Mouse (Mus musculus) embryonic facial prominence, embryonic 11.5 days (tissue): Measurements from ENCODE around the gene Mlx. TPM values are rescaled to one million over a fixed set of nuclear protein-coding genes. Genes with fewer than 3 reads are reported as not detected.
"Not testable (repeated sequence)": the region's sequence is repeated elsewhere in the genome, so short reads cannot be mapped to it uniquely, and the experiment has no call there.

ENCODE experiments used
- ATAC-seq: fragments of 200-750 bp; cut with Nextera tagmentation; replicated peaks from 2 replicates; pipeline ENCODE4 v1.8.0; 2017; ENCODE audit warnings: low read depth; ENCODE audit not compliant: insufficient number of reproducible peaks, low FRiP score, low TSS enrichment
- DNase-seq: peaks from one replicate; pipeline ENCODE4 v3.0.0-alpha.2; 2015; ENCODE audit warnings: low spot score
- H3K27ac ChIP-seq: fragments of 300-500 bp; sonication (generic); replicated peaks from 2 replicates; pipeline ENCODE4 v1.5.1; 2014; ENCODE audit warnings: mild to moderate bottlenecking, low read depth, low read length, control low read depth
- H3K27me3 ChIP-seq: fragments of 300-500 bp; sonication (generic); 2 replicates; pipeline ENCODE4 v1.6.1; 2014; ENCODE audit warnings: mild to moderate bottlenecking, low read length, moderate library complexity, mixed read lengths; ENCODE audit not compliant: control insufficient read depth, insufficient read depth
- H3K36me3 ChIP-seq: fragments of 300-500 bp; sonication (generic); replicated peaks from 2 replicates; pipeline ENCODE4 v1.6.1; 2014; ENCODE audit warnings: low read depth, mild to moderate bottlenecking, low read length, moderate library complexity, mixed read lengths; ENCODE audit not compliant: control insufficient read depth, insufficient read depth
- H3K4me1 ChIP-seq: fragments of 300-500 bp; sonication (generic); 2 replicates; pipeline ENCODE4 v1.6.1; 2014; ENCODE audit warnings: low read length, mixed read lengths; ENCODE audit not compliant: control insufficient read depth, insufficient read depth
- H3K4me2 ChIP-seq: fragments of 300-500 bp; sonication (generic); 2 replicates; pipeline ENCODE4 v1.6.1; 2014; ENCODE audit warnings: low read depth, mild to moderate bottlenecking, control low read depth, low read length, moderate library complexity
- H3K4me3 ChIP-seq: fragments of 300-500 bp; sonication (generic); 2 replicates; pipeline ENCODE4 v1.5.1; 2014; ENCODE audit warnings: low read depth, low read length, control low read depth
- H3K9ac ChIP-seq: fragments of 300-500 bp; sonication (generic); replicated peaks from 2 replicates; pipeline ENCODE4 v1.6.1; 2014; ENCODE audit warnings: mild to moderate bottlenecking, control low read depth, low read length
- H3K9me3 ChIP-seq: fragments of 300-500 bp; sonication (generic); replicated peaks from 2 replicates; pipeline ENCODE4 v1.6.1; 2016; ENCODE audit warnings: mild to moderate bottlenecking, low read length, inconsistent platforms, mixed read lengths; ENCODE audit not compliant: control insufficient read depth
- WGBS: fragments of 180-500 bp; shearing (Covaris S2); extraction: QIAGEN DNeasy Blood & Tissue Kit; methylation state at CpG from one replicate; pipeline ENCODE4 v1.1.7; 2014; 5-methylcytosine and 5-hydroxymethylcytosine counted together
- polyA plus RNA-seq: library from polyadenylated mRNA; unstranded; fragments of >200 nt; fragmentation: Nextera tagmentation; extraction: Ambion mirVana; gene quantifications from 2 replicates; pipeline ENCODE4 v1.2.1, GENCODE M21; 2014

Mlx gene
- polyA plus RNA-seq, 1 experiment from 2014 or later = 47.9 TPM

DNA sequence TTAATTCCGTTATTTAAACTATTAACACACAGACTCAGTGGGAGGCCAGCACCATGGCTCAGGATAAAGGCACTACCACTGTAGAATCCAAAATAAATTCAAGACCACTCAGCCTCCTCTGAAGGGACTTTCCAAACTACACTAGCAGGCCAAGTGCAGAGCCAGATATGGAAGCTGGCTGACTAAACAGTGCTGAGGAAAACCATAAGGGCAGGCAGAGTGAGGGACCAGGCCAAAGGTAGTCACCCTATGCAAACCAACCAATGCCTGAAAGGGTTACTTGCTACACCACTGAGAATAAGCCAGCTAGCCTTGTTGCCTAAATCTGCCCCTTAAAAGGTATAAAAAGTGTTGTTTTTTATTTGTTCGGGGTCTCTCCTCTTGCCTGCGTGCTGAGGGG is 25.1 kb downstream of the Mlx start:
- no peak overlapping the region for H3K4me3 ChIP-seq
- 93% methylated on average over 3 of the region's 3 CpGs for WGBS
- H3K36me3 ChIP-seq = no peaks in the 10 kb centered on the region
- ATAC-seq = no peak
- H3K4me2 ChIP-seq = no peak overlapping the region
- no peak overlapping the region for H3K9ac ChIP-seq
- no peaks in the 10 kb centered on the region for H3K27me3 ChIP-seq
- no peak overlapping the region for H3K27ac ChIP-seq
- DNase-seq = no peak
- no peaks in the 10 kb centered on the region for H3K9me3 ChIP-seq
- no peaks in the 10 kb centered on the region for H3K4me1 ChIP-seq

DNA sequence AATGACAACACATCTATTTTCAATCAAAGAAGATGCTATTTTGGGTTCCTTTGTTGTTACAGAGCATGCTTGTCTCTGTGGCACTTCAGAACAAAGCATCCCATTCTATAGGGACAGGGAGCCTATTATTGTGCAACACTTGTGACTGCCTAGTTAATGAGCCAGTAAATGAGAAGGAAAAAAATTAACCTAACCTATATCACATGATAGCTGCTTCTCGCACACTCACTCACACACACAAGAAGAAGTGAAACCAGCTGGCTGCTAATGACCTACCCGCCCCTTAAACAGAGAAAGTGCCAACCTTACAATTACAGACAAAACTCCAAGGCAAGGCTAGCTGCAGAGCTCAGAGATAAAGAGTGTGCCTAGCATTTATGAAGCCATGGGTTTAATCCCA is 28.5 kb downstream of the Mlx start:
- DNase-seq (no peak), ATAC-seq (no peak)
- Histone ChIP-seq H3K4me3 (no peak overlapping the region), H3K9me3 (no peaks in the 10 kb centered on the region), H3K36me3 (no peaks in the 10 kb centered on the region), H3K27me3 (no peaks in the 10 kb centered on the region), H3K4me2 (no peak overlapping the region), H3K4me1 (peaks cover 8% of the 10 kb centered on the region), H3K9ac (no peak overlapping the region), H3K27ac (no peak overlapping the region)
- WGBS = 68% methylated on average over 2 of the region's 2 CpGs

DNA sequence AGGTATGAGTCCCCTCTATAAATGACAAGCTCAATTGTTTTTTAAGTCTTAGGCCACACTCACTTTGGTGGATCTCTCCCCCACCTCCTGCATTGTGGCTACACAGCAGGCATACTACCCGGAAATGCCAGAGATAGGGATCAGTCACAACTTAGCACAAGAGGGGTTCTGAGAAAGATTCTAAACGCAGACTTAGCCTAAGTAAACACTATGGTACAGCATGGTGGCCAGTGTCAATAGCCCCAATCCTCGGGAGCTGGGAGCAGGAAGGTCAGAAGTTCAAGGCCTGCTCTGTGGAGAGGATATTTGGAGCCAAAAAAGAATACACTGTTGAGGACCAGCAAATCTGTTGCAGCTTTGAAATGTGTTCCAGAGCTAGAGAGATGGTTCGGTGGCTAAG is 31.0 kb downstream of the Mlx start:
- Histone ChIP-seq H3K27ac (no peak overlapping the region), H3K27me3 (no peaks in the 10 kb centered on the region), H3K4me2 (peak overlapping the region; percentile 88), H3K9ac (peak overlapping the region; percentile 82; the same call in 1 of the 2 replicates), H3K36me3 (no peaks in the 10 kb centered on the region; the same call in 1 of the 2 replicates), H3K9me3 (no peaks in the 10 kb centered on the region), H3K4me3 (peak overlapping the region; percentile 73; the same call in 1 of the 2 replicates), H3K4me1 (peaks cover 10% of the 10 kb centered on the region)
- no peak for DNase-seq
- 31% methylated on average over 4 of the region's 4 CpGs for WGBS
- no peak for ATAC-seq

DNA sequence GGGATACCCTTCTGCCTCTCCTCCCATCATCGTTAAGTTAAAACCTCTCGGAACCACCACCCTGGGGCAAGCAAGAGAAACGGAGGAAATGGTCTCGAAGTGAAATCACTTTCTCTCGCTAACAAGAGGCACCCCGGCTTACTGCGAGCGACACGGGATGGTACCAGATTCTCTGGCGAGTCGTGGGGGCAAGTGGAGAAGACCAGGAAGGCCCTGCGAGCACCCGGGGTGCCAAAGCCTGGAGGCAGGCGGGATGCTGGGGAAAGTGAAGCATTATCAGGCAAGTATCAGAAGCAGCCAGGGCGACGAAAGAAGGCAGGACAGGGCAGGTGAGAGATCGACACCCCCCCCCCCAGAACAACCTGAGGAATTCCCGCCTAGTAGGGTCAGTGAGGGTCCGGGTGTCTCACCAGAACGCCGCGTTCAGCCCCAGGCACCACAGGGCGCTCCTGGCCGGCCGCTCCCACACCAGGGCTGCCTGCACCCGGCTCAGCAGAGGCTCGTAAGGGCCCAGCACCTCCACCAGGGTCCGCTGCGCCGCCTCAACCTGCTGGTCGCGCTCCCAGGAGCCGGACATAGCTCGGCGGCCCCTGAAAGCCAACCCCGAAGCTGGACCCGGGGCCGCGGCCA is 32.2 kb downstream of the Mlx start:
- peak overlapping the region; percentile 88 for H3K4me2 ChIP-seq
- peaks cover 10% of the 10 kb centered on the region for H3K4me1 ChIP-seq
- peak overlapping the region; percentile 1 for H3K27ac ChIP-seq
- DNase-seq = no peak
- H3K36me3 ChIP-seq = no peaks in the 10 kb centered on the region; the same call in 1 of the 2 replicates
- peak overlapping the region; percentile 73 for H3K4me3 ChIP-seq
- H3K27me3 ChIP-seq = no peaks in the 10 kb centered on the region
- H3K9ac ChIP-seq = peak overlapping the region; percentile 82
- ATAC-seq = peak; percentile 74
- under 1% methylated on average over 38 of the region's 39 CpGs for WGBS
- H3K9me3 ChIP-seq = no peaks in the 10 kb centered on the region

DNA sequence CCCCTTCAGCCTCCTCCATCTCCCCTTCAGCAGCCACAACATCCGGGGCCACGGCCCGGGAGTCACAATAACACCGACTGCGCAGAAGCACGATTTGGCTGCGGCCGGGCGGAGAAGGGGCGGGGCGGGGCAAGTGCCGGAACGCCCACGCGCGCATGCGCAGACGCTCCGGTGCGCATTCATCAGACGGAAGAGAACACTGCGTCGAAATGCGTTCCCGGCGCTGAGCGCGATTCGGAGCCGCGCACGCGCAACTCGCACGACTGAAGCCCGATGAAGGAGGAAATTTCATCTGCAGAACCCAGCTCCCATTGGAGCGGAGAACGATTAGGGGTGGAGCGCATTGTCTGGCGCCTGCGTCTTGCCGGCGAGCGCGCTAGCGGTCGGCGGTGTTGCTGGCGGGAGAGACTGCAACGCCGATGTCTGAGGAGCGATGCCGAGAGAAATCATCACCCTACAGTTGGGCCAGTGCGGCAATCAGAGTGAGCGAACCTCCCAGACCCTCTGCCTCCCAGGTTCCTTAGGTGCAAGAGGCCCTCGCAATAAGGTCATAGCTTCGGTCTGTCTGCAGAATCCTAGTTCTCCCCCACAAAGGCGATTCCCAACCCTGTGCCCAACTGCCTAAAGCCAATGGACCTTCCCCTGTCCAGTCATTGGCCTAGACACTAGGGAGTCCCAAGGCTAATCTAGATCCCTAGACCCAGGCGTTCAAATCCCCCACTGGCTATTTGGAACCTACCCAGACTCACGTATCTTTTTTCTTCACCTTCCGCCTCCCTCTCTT is 32.9 kb downstream of the Mlx start, which contains the start of the genes Retreg3 and Tubg1:
TSS of gene Retreg3 (minus strand) at position 133 of the 784 bp plus-strand sequence.
TSS of gene Tubg1 (plus strand) at position 178 of the 784 bp plus-strand sequence.
- Histone ChIP-seq H3K4me3 (peak within 1 kb of the TSS; percentile 73), H3K9me3 (no peaks in the 10 kb centered on the region), H3K4me1 (peaks cover 10% of the 10 kb centered on the region), H3K27me3 (no peaks in the 10 kb centered on the region), H3K36me3 (no peaks in the 10 kb centered on the region; the same call in 1 of the 2 replicates), H3K9ac (peak within 1 kb of the TSS; percentile 86), H3K4me2 (peak within 1 kb of the TSS; percentile 92), H3K27ac (peak within 1 kb of the TSS; percentile 87)
- ATAC-seq = peak; percentile 88
- DNase-seq = peak; percentile 100
- under 1% methylated on average over 61 of the region's 61 CpGs for WGBS

DNA sequence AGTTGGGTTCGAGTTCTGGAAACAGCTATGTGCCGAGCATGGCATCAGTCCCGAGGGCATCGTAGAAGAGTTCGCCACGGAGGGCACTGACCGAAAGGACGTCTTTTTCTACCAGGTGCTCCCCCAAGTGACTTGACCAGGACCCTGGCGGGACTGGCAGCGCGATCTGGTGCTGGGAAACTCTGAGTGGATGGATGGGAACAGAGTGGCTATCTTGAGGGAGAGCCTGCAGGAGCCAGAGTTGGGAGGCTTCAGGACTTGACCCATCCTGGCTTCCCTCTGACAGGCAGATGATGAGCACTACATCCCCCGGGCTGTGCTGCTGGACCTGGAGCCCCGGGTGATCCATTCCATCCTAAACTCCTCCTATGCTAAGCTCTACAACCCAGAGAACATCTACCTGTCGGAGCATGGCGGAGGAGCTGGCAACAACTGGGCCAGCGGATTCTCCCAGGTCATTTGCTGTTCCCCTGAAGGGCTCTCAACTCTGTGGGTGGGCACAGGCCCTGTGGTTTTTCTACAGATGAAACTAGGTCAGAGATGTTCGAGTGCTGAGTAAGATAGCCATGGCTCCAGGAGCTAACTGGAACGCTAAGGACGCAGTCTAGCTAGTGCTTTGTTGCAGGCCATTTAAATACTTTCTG is 33.6 kb downstream of the Mlx start:
- no peaks in the 10 kb centered on the region; the same call in 1 of the 2 replicates for H3K36me3 ChIP-seq

DNA sequence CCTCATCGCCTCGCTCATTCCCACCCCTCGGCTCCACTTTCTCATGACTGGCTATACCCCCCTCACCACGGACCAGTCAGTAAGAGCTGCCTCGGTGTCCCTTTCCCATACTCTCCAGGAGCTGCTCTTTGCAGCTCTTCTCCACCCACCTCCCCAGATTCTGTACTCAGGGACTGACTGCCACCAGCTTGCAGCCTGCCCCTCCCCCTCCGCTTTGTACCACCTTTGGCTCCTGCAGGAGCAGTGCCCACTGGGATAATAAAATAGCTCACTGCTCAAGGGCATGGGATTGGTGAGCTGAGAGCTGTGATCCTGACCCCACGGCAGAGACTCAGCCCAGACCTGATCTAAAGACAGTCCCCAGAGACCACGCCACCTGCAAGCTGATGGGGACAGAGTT is 37.4 kb downstream of the Mlx start:
- not testable (repeated sequence) for ATAC-seq, H3K4me3 ChIP-seq, H3K27ac ChIP-seq, H3K9ac ChIP-seq, H3K4me1 ChIP-seq, H3K4me2 ChIP-seq, DNase-seq, H3K27me3 ChIP-seq, H3K36me3 ChIP-seq, H3K9me3 ChIP-seq
- 95% methylated on average over 8 of the region's 8 CpGs for WGBS

More for the DNA sequence above, 33.6 kb downstream of the Mlx start:
- no peak for DNase-seq
- Histone ChIP-seq H3K27ac (peak overlapping the region; percentile 87), H3K4me2 (peak overlapping the region; percentile 92), H3K4me3 (peak overlapping the region; percentile 73), H3K9ac (peak overlapping the region; percentile 86), H3K4me1 (peaks cover 10% of the 10 kb centered on the region), H3K27me3 (no peaks in the 10 kb centered on the region), H3K9me3 (no peaks in the 10 kb centered on the region)
- WGBS = 25% methylated on average over 19 of the region's 19 CpGs
- ATAC-seq = no peak
